Mouse (Mus musculus) neural tube, embryonic 13.5 days (tissue): ENCODE measurements around the gene Agfg1. TPM values are rescaled to one million over a fixed set of nuclear protein-coding genes. Genes with fewer than 3 reads are reported as not detected.
"Not testable (repeated sequence)": the region's sequence is repeated elsewhere in the genome, so short reads cannot be mapped to it uniquely, and the experiment has no call there.

Experiments used
- ATAC-seq: fragments of 200-750 bp; cut with Nextera tagmentation; 2 replicates; pipeline ENCODE4 v1.8.0; 2017; ENCODE audit warnings: low read depth, mild to moderate bottlenecking, moderate TSS enrichment, moderate library complexity
- H3K27ac ChIP-seq: fragments of 300-500 bp; sonication (generic); replicated peaks from 2 replicates; pipeline ENCODE4 v1.5.1; 2015; ENCODE audit warnings: moderate library complexity, mild to moderate bottlenecking, inconsistent platforms
- H3K27me3 ChIP-seq: fragments of 300-500 bp; sonication (generic); 2 replicates; pipeline ENCODE4 v1.6.1; 2015; ENCODE audit warnings: mild to moderate bottlenecking, inconsistent platforms
- H3K36me3 ChIP-seq: fragments of 300-500 bp; sonication (generic); 2 replicates; pipeline ENCODE4 v1.6.1; 2015; ENCODE audit warnings: mild to moderate bottlenecking, inconsistent platforms
- H3K4me1 ChIP-seq: fragments of 300-500 bp; sonication (generic); replicated peaks from 2 replicates; pipeline ENCODE4 v1.6.1; 2015; ENCODE audit warnings: inconsistent platforms
- H3K4me2 ChIP-seq: fragments of 300-500 bp; sonication (generic); 2 replicates; pipeline ENCODE4 v1.6.1; 2015; ENCODE audit warnings: inconsistent platforms, mild to moderate bottlenecking, moderate library complexity
- H3K4me3 ChIP-seq: fragments of 300-500 bp; sonication (generic); 2 replicates; pipeline ENCODE4 v1.5.1; 2015; ENCODE audit warnings: mild to moderate bottlenecking, inconsistent platforms
- H3K9ac ChIP-seq: fragments of 300-500 bp; sonication (generic); 2 replicates; pipeline ENCODE4 v1.6.1; 2015; ENCODE audit warnings: moderate library complexity, mild to moderate bottlenecking, inconsistent platforms
- H3K9me3 ChIP-seq: fragments of 300-500 bp; sonication (generic); 2 replicates; pipeline ENCODE4 v1.6.1; 2016; ENCODE audit warnings: inconsistent platforms
- WGBS: fragments of 180-500 bp; shearing (Covaris S2); methylation state at CpG from one replicate; pipeline ENCODE4 v1.1.7; 2015; 5-methylcytosine and 5-hydroxymethylcytosine counted together
- polyA plus RNA-seq: library from polyadenylated mRNA; unstranded; fragments of >200 nt; fragmentation: Nextera tagmentation; extraction: Ambion mirVana; gene quantifications from 2 replicates; pipeline ENCODE4 v1.2.1, GENCODE M21; 2015

Agfg1 gene
- polyA plus RNA-seq, 1 experiment from 2014 or later = 36.9 TPM

GRCm38 (mm10) chr1:82858236-82858635 is 19.0 kb downstream of the Agfg1 start:
- Histone ChIP-seq H3K27ac (no peak overlapping the region), H3K4me2 (no peak overlapping the region), H3K27me3 (no peaks in the 10 kb centered on the region), H3K9ac (no peak overlapping the region), H3K36me3 (peaks cover 14% of the 10 kb centered on the region; the same call in 1 of the 2 replicates), H3K4me3 (no peak overlapping the region), H3K4me1 (no peaks in the 10 kb centered on the region), H3K9me3 (no peaks in the 10 kb centered on the region)
- no peak for ATAC-seq

GRCm38 (mm10) chr1:82860391-82860790 is 21.1 kb downstream of the Agfg1 start:
- Histone ChIP-seq H3K4me3 (no peak overlapping the region), H3K36me3 (peaks cover 14% of the 10 kb centered on the region; the same call in 1 of the 2 replicates), H3K4me2 (no peak overlapping the region), H3K4me1 (no peaks in the 10 kb centered on the region), H3K9ac (no peak overlapping the region), H3K9me3 (no peaks in the 10 kb centered on the region), H3K27ac (no peak overlapping the region), H3K27me3 (no peaks in the 10 kb centered on the region)
- WGBS = 93% methylated on average over 4 of the region's 4 CpGs
- ATAC-seq = 0 out of 2 replicates have a peak, but pooled peaks have one; percentile 23

GRCm38 (mm10) chr1:82870202-82870601 is 30.9 kb downstream of the Agfg1 start:
- no peak for ATAC-seq
- peaks cover 28% of the 10 kb centered on the region; the same call in 1 of the 2 replicates for H3K36me3 ChIP-seq
- no peak overlapping the region for H3K4me3 ChIP-seq
- WGBS = 82% methylated on average over 3 of the region's 3 CpGs
- H3K4me2 ChIP-seq = no peak overlapping the region
- H3K9me3 ChIP-seq = no peaks in the 10 kb centered on the region
- H3K9ac ChIP-seq = no peak overlapping the region
- no peak overlapping the region for H3K27ac ChIP-seq
- H3K4me1 ChIP-seq = peaks cover 7% of the 10 kb centered on the region
- no peaks in the 10 kb centered on the region for H3K27me3 ChIP-seq

- no peak for ATAC-seq
- H3K27ac ChIP-seq = no peak overlapping the region
- no peak overlapping the region for H3K4me3 ChIP-seq
- H3K36me3 ChIP-seq = peaks cover 45% of the 10 kb centered on the region
- no peaks in the 10 kb centered on the region for H3K27me3 ChIP-seq
- H3K9me3 ChIP-seq = no peaks in the 10 kb centered on the region
- no peaks in the 10 kb centered on the region for H3K4me1 ChIP-seq
- H3K4me2 ChIP-seq = no peak overlapping the region
- H3K9ac ChIP-seq = no peak overlapping the region
- WGBS = 85% methylated on average over 2 of the region's 2 CpGs
These were observed 39.9 kb downstream of the Agfg1 start for GRCm38 (mm10) chr1:82879172-82879571.

GRCm38 (mm10) chr1:82880196-82880595 is 40.9 kb downstream of the Agfg1 start:
- no peak overlapping the region for H3K4me3 ChIP-seq
- ATAC-seq = no peak
- H3K9me3 ChIP-seq = no peaks in the 10 kb centered on the region
- H3K36me3 ChIP-seq = peaks cover 48% of the 10 kb centered on the region
- 59% methylated on average over 8 of the region's 8 CpGs for WGBS
- no peak overlapping the region for H3K9ac ChIP-seq
- no peak overlapping the region for H3K4me2 ChIP-seq
- H3K27me3 ChIP-seq = no peaks in the 10 kb centered on the region
- no peaks in the 10 kb centered on the region for H3K4me1 ChIP-seq
- no peak overlapping the region for H3K27ac ChIP-seq

GRCm38 (mm10) chr1:82893269-82893668 is 54.0 kb downstream of the Agfg1 start:
- Histone ChIP-seq H3K27me3 (no peaks in the 10 kb centered on the region), H3K9me3 (no peaks in the 10 kb centered on the region), H3K4me3 (no peak overlapping the region), H3K9ac (no peak overlapping the region), H3K36me3 (peaks cover 34% of the 10 kb centered on the region), H3K4me2 (no peak overlapping the region), H3K27ac (no peak overlapping the region), H3K4me1 (no peaks in the 10 kb centered on the region)
- WGBS = 94% methylated on average over 7 of the region's 7 CpGs
- no peak for ATAC-seq

- no peak overlapping the region for H3K4me2 ChIP-seq
- H3K36me3 ChIP-seq = peaks cover 35% of the 10 kb centered on the region
- no peak overlapping the region for H3K4me3 ChIP-seq
- WGBS = 96% methylated on average over 1 of the region's 1 CpGs
- no peak overlapping the region for H3K27ac ChIP-seq
- no peaks in the 10 kb centered on the region for H3K4me1 ChIP-seq
- ATAC-seq = no peak
- H3K27me3 ChIP-seq = no peaks in the 10 kb centered on the region
- H3K9ac ChIP-seq = no peak overlapping the region
- H3K9me3 ChIP-seq = no peaks in the 10 kb centered on the region
These were observed 61.3 kb downstream of the Agfg1 start for GRCm38 (mm10) chr1:82900567-82900966.

GRCm38 (mm10) chr1:82901201-82901600 is 61.9 kb downstream of the Agfg1 start:
- H3K4me2 ChIP-seq = no peak overlapping the region
- no peaks in the 10 kb centered on the region for H3K4me1 ChIP-seq
- H3K27ac ChIP-seq = no peak overlapping the region
- H3K36me3 ChIP-seq = peaks cover 35% of the 10 kb centered on the region
- H3K27me3 ChIP-seq = no peaks in the 10 kb centered on the region
- WGBS = 91% methylated on average over 3 of the region's 3 CpGs
- no peak overlapping the region for H3K4me3 ChIP-seq
- H3K9me3 ChIP-seq = no peaks in the 10 kb centered on the region
- no peak for ATAC-seq
- no peak overlapping the region for H3K9ac ChIP-seq

GRCm38 (mm10) chr1:82905886-82906285 is 66.6 kb downstream of the Agfg1 start:
- 61% methylated on average over 3 of the region's 3 CpGs for WGBS
- no peak overlapping the region; the same call in 1 of the 2 replicates for H3K27ac ChIP-seq
- H3K9me3 ChIP-seq = no peaks in the 10 kb centered on the region
- no peak overlapping the region for H3K4me2 ChIP-seq
- H3K4me1 ChIP-seq = no peaks in the 10 kb centered on the region
- H3K9ac ChIP-seq = no peak overlapping the region
- no peak overlapping the region for H3K4me3 ChIP-seq
- ATAC-seq = peak; percentile 44; the same call in 1 of the 2 replicates
- no peaks in the 10 kb centered on the region for H3K27me3 ChIP-seq
- peaks cover 22% of the 10 kb centered on the region for H3K36me3 ChIP-seq

- Histone ChIP-seq H3K9ac (no peak within 1 kb of the TSS), H3K27me3 (no peaks in the 10 kb centered on the region), H3K9me3 (no peaks in the 10 kb centered on the region), H3K27ac (no peak within 1 kb of the TSS), H3K36me3 (no peaks in the 10 kb centered on the region), H3K4me2 (no peak within 1 kb of the TSS), H3K4me3 (no peak within 1 kb of the TSS), H3K4me1 (no peaks in the 10 kb centered on the region)
- no peak for ATAC-seq
- WGBS = 86% methylated on average over 3 of the region's 3 CpGs
These were observed 73.7 kb downstream of the Agfg1 start, which contains the start of gene A030005L19Rik for GRCm38 (mm10) chr1:82913025-82913424. A030005L19Rik (plus strand) TSS chr1:82913325.

GRCm38 (mm10) chr1:82913434-82913833 is 74.2 kb downstream of the Agfg1 start:
- not testable (repeated sequence) for H3K27me3 ChIP-seq, H3K4me3 ChIP-seq, H3K4me1 ChIP-seq, H3K9ac ChIP-seq, H3K4me2 ChIP-seq, H3K27ac ChIP-seq, H3K9me3 ChIP-seq, ATAC-seq, H3K36me3 ChIP-seq
- 98% methylated on average over 5 of the region's 5 CpGs for WGBS

GRCm38 (mm10) chr1:82924650-82925049 is 85.4 kb downstream of the Agfg1 start, which contains the start of gene A030014E15Rik:
A030014E15Rik (plus strand) TSS chr1:82924917.
- WGBS = 89% methylated on average over 6 of the region's 6 CpGs
- Histone ChIP-seq H3K27ac (no peak within 1 kb of the TSS), H3K27me3 (no peaks in the 10 kb centered on the region), H3K4me3 (no peak within 1 kb of the TSS), H3K4me2 (no peak within 1 kb of the TSS), H3K4me1 (no peaks in the 10 kb centered on the region), H3K9me3 (no peaks in the 10 kb centered on the region), H3K36me3 (no peaks in the 10 kb centered on the region), H3K9ac (no peak within 1 kb of the TSS)
- ATAC-seq = no peak

GRCm38 (mm10) chr1:82930558-82930957 is 91.3 kb downstream of the Agfg1 start:
- not testable (repeated sequence) for H3K9ac ChIP-seq, H3K4me2 ChIP-seq, H3K27ac ChIP-seq, ATAC-seq, H3K4me3 ChIP-seq, H3K27me3 ChIP-seq, H3K4me1 ChIP-seq, H3K9me3 ChIP-seq, H3K36me3 ChIP-seq
- WGBS = 87% methylated on average over 3 of the region's 3 CpGs
